Mouse (Mus musculus) stomach, postnatal 0 days (tissue): ENCODE results near the gene Pofut1. TPM values are rescaled to one million over a fixed set of nuclear protein-coding genes. Genes with fewer than 3 reads are reported as not detected.

Experiments
- ATAC-seq: fragments of 200-750 bp; cut with Nextera tagmentation; 2 replicates; pipeline ENCODE4 v1.8.0; 2017; ENCODE audit not compliant: low FRiP score, low TSS enrichment
- DNase-seq: peaks from one replicate; pipeline ENCODE4 v3.0.0-alpha.2; 2016; ENCODE audit warnings: low spot score
- H3K27ac ChIP-seq: fragments of 300-500 bp; sonication (generic); replicated peaks from 2 replicates; pipeline ENCODE4 v1.5.1; 2014; ENCODE audit warnings: mild to moderate bottlenecking, control low read depth
- H3K27me3 ChIP-seq: fragments of 300-500 bp; sonication (generic); 2 replicates; pipeline ENCODE4 v1.6.1; 2014; ENCODE audit warnings: low read length; ENCODE audit not compliant: control insufficient read depth, insufficient read depth
- H3K36me3 ChIP-seq: fragments of 300-500 bp; sonication (generic); 2 replicates; pipeline ENCODE4 v1.6.1; 2014; ENCODE audit warnings: low read length, mixed read lengths; ENCODE audit not compliant: control insufficient read depth, insufficient read depth
- H3K4me1 ChIP-seq: fragments of 300-500 bp; sonication (generic); replicated peaks from 2 replicates; pipeline ENCODE4 v1.6.1; 2014; ENCODE audit warnings: antibody characterized with exemption; ENCODE audit not compliant: control insufficient read depth, insufficient read depth
- H3K4me2 ChIP-seq: fragments of 300-500 bp; sonication (generic); replicated peaks from 2 replicates; pipeline ENCODE4 v1.6.1; 2014; ENCODE audit warnings: low read depth, mild to moderate bottlenecking, control low read depth, moderate library complexity
- H3K4me3 ChIP-seq: fragments of 300-500 bp; sonication (generic); 2 replicates; pipeline ENCODE4 v1.5.1; 2014; ENCODE audit warnings: low read depth, low read length, control low read depth
- H3K9ac ChIP-seq: fragments of 300-500 bp; sonication (generic); 2 replicates; pipeline ENCODE4 v1.6.1; 2014; ENCODE audit warnings: mild to moderate bottlenecking, low read length, control low read depth, mixed read lengths
- H3K9me3 ChIP-seq: fragments of 300-500 bp; sonication (generic); 2 replicates; pipeline ENCODE4 v1.6.1; 2016; ENCODE audit warnings: low read length; ENCODE audit not compliant: control insufficient read depth
- CTCF ChIP-seq: IDR thresholded peaks from 2 replicates; pipeline ENCODE4 v1.5.1; 2016; ENCODE audit warnings: antibody characterized with exemption, low read depth, mild to moderate bottlenecking, moderate library complexity
- EP300 ChIP-seq: optimal IDR thresholded peaks from 2 replicates; pipeline ENCODE3; 2016; ENCODE audit warnings: antibody characterized with exemption
- WGBS: fragments of 180-500 bp; shearing (Covaris S2); extraction: QIAGEN DNeasy Blood & Tissue Kit; methylation state at CpG from one replicate; pipeline ENCODE4 v1.1.7; 2014; 5-methylcytosine and 5-hydroxymethylcytosine counted together
- polyA plus RNA-seq: library from polyadenylated mRNA; unstranded; fragments of >200 nt; fragmentation: Nextera tagmentation; extraction: Ambion mirVana; gene quantifications from 2 replicates; pipeline ENCODE4 v1.2.1, GENCODE M21; 2015

The Pofut1 gene
- polyA plus RNA-seq, 1 experiment from 2014 or later = 2.6 TPM

GRCm38 (mm10) chr2:153286524-153286923, 45.2 kb downstream of the Pofut1 start:
- 84% methylated on average over 4 of the region's 4 CpGs for whole genome bisulfite sequencing
- no peak for ATAC-seq
- Histone ChIP-seq H3K27me3 (no peaks in the 10 kb centered on the region), H3K27ac (no peak overlapping the region), H3K4me2 (no peak overlapping the region), H3K4me1 (peaks cover 3% of the 10 kb centered on the region; the same call in 1 of the 2 replicates), H3K36me3 (no peaks in the 10 kb centered on the region), H3K4me3 (no peak overlapping the region), H3K9me3 (no peaks in the 10 kb centered on the region), H3K9ac (no peak overlapping the region)
- DNase-seq = no peak
- TF ChIP-seq CTCF = no peak
- TF ChIP-seq EP300 = no peak

- peaks cover 8% of the 10 kb centered on the region; the same call in 1 of the 2 replicates for H3K4me1 ChIP-seq
- ATAC-seq (no peak), DNase-seq (no peak)
- H3K27me3 ChIP-seq = no peaks in the 10 kb centered on the region
- no peaks in the 10 kb centered on the region for H3K9me3 ChIP-seq
- no peak overlapping the region for H3K27ac ChIP-seq
- H3K9ac ChIP-seq = no peak overlapping the region
- H3K4me2 ChIP-seq = no peak overlapping the region
- no peak for TF ChIP-seq EP300
- TF ChIP-seq CTCF = no peak
- WGBS = 28% methylated on average over 6 of the region's 6 CpGs
- no peaks in the 10 kb centered on the region for H3K36me3 ChIP-seq
- H3K4me3 ChIP-seq = no peak overlapping the region
These were observed 46.5 kb downstream of the Pofut1 start for GRCm38 (mm10) chr2:153287835-153288234.

- peaks cover 8% of the 10 kb centered on the region; the same call in 1 of the 2 replicates for H3K4me1 ChIP-seq
- peak within 1 kb of the TSS; percentile 75 for H3K9ac ChIP-seq
- no peaks in the 10 kb centered on the region for H3K9me3 ChIP-seq
- H3K4me2 ChIP-seq = peak within 1 kb of the TSS; percentile 87
- peak within 1 kb of the TSS; percentile 49 for H3K27ac ChIP-seq
- H3K36me3 ChIP-seq = no peaks in the 10 kb centered on the region
- under 1% methylated on average over 63 of the region's 63 CpGs for WGBS
- peak within 1 kb of the TSS; percentile 74 for H3K4me3 ChIP-seq
- peak; percentile 90 for DNase-seq
- H3K27me3 ChIP-seq = no peaks in the 10 kb centered on the region
- peak; percentile 92 for ATAC-seq
- no peak for TF ChIP-seq EP300
- no peak for TF ChIP-seq CTCF
These were observed 49.9 kb downstream of the Pofut1 start, which contains the start of gene Kif3b for GRCm38 (mm10) chr2:153290938-153291928. Gene Kif3b (plus strand): TSS chr2:153291413.

GRCm38 (mm10) chr2:153292305-153292861, 51.0 kb downstream of the Pofut1 start:
- H3K27ac ChIP-seq = no peak overlapping the region
- ATAC-seq (peak; percentile 46), DNase-seq (peak; percentile 48)
- 48% methylated on average over 7 of the region's 7 CpGs for WGBS
- no peaks in the 10 kb centered on the region for H3K36me3 ChIP-seq
- TF ChIP-seq CTCF = no peak
- TF ChIP-seq EP300 = no peak
- no peaks in the 10 kb centered on the region for H3K9me3 ChIP-seq
- H3K4me1 ChIP-seq = peaks cover 8% of the 10 kb centered on the region; the same call in 1 of the 2 replicates
- H3K9ac ChIP-seq = no peak overlapping the region; the same call in 1 of the 2 replicates
- H3K4me2 ChIP-seq = peak overlapping the region; percentile 87
- no peaks in the 10 kb centered on the region for H3K27me3 ChIP-seq
- H3K4me3 ChIP-seq = peak overlapping the region; percentile 74; the same call in 1 of the 2 replicates

- no peaks in the 10 kb centered on the region for H3K27me3 ChIP-seq
- TF ChIP-seq EP300 (no peak), CTCF (no peak)
- DNase-seq = no peak
- no peak overlapping the region for H3K9ac ChIP-seq
- no peak overlapping the region for H3K4me2 ChIP-seq
- H3K9me3 ChIP-seq = no peaks in the 10 kb centered on the region
- no peaks in the 10 kb centered on the region for H3K36me3 ChIP-seq
- H3K4me3 ChIP-seq = no peak overlapping the region
- peaks cover 8% of the 10 kb centered on the region; the same call in 1 of the 2 replicates for H3K4me1 ChIP-seq
- 83% methylated on average over 4 of the region's 4 CpGs for WGBS
- no peak for ATAC-seq
- no peak overlapping the region for H3K27ac ChIP-seq
These were observed 53.9 kb downstream of the Pofut1 start for GRCm38 (mm10) chr2:153295196-153295595.
